Mouse (Mus musculus) cortical plate, adult 2 months (tissue): ENCODE results near the gene Fsd1. TPM values are rescaled to one million over a fixed set of nuclear protein-coding genes. Genes with fewer than 3 reads are reported as not detected.

Experiments
- H3K27ac ChIP-seq: fragments of 200-500 bp; 2 replicates; pipeline ENCODE4 v1.5.1; 2012; ENCODE audit warnings: low read length, control low read depth, inconsistent platforms; ENCODE audit not compliant: insufficient read depth
- H3K4me1 ChIP-seq: fragments of 200-500 bp; 2 replicates; pipeline ENCODE4 v1.6.1; 2011; ENCODE audit warnings: low read length; ENCODE audit not compliant: control insufficient read depth, insufficient read depth
- H3K4me3 ChIP-seq: fragments of 200-500 bp; 2 replicates; pipeline ENCODE4 v1.5.1; 2011; ENCODE audit warnings: mild to moderate bottlenecking, low read length, control low read depth; ENCODE audit not compliant: insufficient read depth
- CTCF ChIP-seq: fragments of 200-500 bp; IDR thresholded peaks from 2 replicates; pipeline ENCODE4 v1.5.1; 2011; ENCODE audit warnings: mild to moderate bottlenecking, control low read depth, low read length; ENCODE audit not compliant: insufficient read depth; ENCODE audit errors: extremely low read depth
- POLR2A ChIP-seq: fragments of 200-500 bp; IDR thresholded peaks from 2 replicates; pipeline ENCODE4 v1.6.1; 2011; ENCODE audit warnings: mild to moderate bottlenecking, low read length, control low read depth; ENCODE audit not compliant: insufficient read depth; ENCODE audit errors: extremely low read depth
- polyA plus RNA-seq: library from polyadenylated mRNA; depleted of rRNA; stranded (reverse); fragments of >200 nt; gene quantifications from 2 replicates; pipeline ENCODE4 v1.2.3, GENCODE M21; 2012

The Fsd1 gene
- polyA plus RNA-seq, 1 experiment: 76.7 TPM

DNA sequence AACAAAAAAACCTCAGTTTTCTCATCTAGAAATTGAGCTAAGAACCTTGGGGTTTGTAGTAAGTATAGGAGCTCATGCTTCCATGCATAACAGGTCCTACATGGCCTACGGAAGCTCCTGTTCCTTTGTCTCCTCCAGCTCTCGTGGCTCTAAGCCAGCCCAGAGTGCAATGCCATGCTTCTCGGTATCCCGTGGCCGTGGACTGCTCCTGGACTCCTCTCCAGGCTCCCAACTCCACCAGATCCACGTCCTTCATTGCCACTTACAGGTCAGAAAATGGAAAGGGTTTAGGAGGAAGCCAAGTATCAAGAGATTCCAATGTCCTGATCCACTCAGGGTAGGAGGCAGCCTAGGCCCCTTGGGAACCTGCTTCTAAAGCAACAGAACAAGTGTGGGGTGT, 32.6 kb upstream of the Fsd1 start:
- Histone ChIP-seq H3K4me1 (no peaks in the 10 kb centered on the region; the same call in 1 of the 2 replicates), H3K27ac (no peak overlapping the region), H3K4me3 (no peak overlapping the region)
- TF ChIP-seq CTCF: no peak
- no peak for TF ChIP-seq POLR2A

DNA sequence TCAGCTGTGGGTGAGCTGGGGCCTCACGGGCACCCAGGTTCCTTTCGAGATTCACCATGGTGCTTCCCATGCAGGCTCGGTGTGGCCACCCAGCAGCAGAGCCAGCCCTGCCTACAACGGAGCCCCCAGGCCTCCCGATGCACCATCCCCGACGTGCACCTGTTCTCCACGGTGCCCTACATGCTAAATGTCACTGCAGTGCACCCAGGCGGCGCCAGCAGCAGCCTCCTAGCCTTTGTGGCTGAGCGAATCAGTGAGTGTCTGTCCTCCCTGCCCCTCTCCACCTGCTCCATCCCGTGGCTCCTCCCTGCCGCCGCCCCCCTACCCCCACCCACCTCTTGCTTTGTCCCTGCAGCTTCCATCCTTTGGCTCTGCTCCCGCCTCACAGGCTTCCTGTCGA, 32.1 kb upstream of the Fsd1 start:
- TF ChIP-seq POLR2A: no peak
- TF ChIP-seq CTCF: no peak
- no peak overlapping the region for H3K27ac ChIP-seq
- H3K4me1 ChIP-seq: no peaks in the 10 kb centered on the region; the same call in 1 of the 2 replicates
- H3K4me3 ChIP-seq: no peak overlapping the region

DNA sequence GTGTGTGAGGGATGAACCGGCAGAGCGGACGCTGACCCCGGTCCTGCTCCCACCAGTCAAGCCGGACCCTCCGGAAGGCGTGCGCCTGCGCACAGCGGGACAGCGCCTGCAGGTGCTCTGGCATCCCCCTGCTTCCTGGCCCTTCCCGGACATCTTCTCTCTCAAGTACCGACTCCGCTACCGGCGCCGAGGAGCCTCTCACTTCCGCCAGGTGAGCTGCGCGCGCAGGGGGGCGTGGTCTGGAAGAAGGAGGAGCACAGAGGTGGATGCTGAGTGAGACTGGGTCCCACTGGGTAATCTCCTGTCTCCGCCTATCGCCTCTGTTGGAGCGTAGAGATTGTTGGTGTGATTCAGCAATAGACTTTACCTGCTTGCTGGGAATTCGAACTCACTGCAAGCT, 30.2 kb upstream of the Fsd1 start:
- Histone ChIP-seq H3K4me1 (peaks cover 2% of the 10 kb centered on the region), H3K27ac (no peak overlapping the region), H3K4me3 (peak overlapping the region; percentile 44)
- TF ChIP-seq CTCF (no peak), POLR2A (peak; percentile 61; the same call in 1 of the 2 replicates)

DNA sequence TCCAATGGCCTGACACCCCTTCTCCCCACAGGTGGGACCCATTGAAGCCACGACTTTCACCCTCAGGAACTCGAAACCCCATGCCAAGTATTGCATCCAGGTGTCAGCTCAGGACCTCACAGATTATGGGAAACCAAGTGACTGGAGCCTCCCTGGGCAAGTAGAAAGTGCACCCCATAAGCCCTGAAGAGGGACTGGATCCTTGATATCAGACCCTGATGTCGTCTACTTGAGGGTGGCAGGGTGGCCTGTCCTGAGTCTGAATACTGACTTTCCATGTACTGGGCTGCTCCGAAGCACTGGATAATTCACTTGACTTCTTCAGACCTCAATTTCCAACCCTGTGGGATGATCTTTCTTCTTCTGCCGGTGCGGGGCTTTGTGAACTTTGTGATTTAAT, 29.7 kb upstream of the Fsd1 start:
- peaks cover 2% of the 10 kb centered on the region for H3K4me1 ChIP-seq
- no peak overlapping the region for H3K27ac ChIP-seq
- no peak for TF ChIP-seq POLR2A
- no peak for TF ChIP-seq CTCF
- peak overlapping the region; percentile 44 for H3K4me3 ChIP-seq

DNA sequence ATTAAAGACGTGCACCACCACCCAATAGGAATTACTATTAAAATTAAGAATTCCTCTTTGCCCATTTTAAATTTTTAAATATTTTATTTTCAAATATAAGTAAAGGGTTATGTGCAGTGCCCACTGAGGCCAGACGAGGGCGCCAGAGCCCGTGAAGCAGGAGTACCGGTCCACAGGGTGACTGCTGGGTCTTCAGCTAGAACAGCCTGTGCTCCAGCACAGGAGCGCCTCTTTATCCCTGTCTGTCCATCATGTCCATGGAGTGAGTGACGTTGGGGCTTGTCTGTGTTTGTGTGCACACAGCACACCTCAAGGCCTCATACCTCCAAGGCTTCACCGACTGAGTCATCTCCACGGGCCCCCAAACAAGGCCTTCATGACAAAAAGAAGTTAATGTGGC, 29.1 kb upstream of the Fsd1 start:
- Histone ChIP-seq H3K27ac (0 out of 2 replicates have a peak overlapping the region, but pooled peaks have one; percentile 14), H3K4me3 (no peak overlapping the region)
- TF ChIP-seq CTCF (peak; percentile 72), POLR2A (no peak)

DNA sequence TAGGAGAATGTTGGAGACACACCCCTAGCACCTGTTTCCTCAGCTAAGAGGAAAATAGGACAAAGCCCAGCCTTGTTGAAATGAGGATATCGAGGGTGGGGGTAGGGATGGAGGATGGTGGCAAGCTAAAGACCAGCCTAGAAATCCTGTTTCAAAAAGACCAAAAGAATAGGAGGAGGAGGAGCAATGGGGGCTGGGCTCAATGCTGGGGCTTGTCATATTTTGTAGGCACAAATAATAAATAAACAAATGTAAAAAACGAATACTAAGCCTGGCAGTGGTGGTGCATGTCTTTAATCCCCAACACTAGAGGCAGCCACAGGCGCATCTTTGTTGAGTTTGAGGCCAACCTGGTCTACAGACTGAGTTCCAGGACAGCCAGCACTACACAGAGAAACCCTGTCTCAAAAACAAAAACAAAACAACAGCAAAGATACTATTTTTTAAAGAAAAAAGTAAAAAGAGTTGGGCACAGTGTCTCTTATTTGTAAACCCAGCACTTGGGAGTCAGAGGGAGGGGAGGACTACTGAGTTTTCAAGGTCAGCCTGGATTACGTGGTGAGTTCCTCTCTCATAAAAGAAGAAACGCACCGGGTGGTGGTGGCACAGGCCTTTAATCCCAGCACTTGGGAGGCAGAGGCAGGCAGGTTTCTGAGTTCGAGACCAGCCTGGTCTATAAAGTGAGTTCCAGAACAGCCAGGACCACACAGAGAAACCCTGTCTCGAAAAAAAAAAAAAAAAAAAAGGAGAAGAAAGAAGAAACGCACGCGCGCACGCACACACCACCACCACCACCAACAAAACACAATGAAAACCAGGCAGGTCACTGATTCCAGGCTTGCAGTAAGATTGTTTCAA, 28.4 kb upstream of the Fsd1 start:
- H3K4me3 ChIP-seq: 0 out of 2 replicates have a peak overlapping the region, but pooled peaks have one; percentile 37
- TF ChIP-seq POLR2A (no peak), CTCF (no peak)
- H3K4me1 ChIP-seq: peaks cover 2% of the 10 kb centered on the region
- H3K27ac ChIP-seq: no peak overlapping the region

More for the DNA sequence above, 29.1 kb upstream of the Fsd1 start:
- H3K4me1 ChIP-seq: peaks cover 2% of the 10 kb centered on the region

DNA sequence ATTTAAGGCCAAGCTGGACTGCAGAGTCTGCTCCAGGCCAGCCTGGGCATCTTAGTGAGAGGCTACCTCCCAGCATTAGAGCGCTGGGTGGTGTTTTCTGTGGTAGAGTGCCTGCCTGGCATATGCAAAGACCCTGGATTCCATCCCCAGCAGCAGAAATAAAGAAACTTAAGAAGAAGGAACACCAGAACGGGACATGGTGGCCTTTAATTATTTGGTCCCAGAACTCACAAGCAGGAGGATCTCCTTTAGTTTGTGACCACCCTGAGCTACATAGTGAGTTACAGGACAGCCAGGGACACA, 27.8 kb upstream of the Fsd1 start:
- peaks cover 2% of the 10 kb centered on the region for H3K4me1 ChIP-seq

DNA sequence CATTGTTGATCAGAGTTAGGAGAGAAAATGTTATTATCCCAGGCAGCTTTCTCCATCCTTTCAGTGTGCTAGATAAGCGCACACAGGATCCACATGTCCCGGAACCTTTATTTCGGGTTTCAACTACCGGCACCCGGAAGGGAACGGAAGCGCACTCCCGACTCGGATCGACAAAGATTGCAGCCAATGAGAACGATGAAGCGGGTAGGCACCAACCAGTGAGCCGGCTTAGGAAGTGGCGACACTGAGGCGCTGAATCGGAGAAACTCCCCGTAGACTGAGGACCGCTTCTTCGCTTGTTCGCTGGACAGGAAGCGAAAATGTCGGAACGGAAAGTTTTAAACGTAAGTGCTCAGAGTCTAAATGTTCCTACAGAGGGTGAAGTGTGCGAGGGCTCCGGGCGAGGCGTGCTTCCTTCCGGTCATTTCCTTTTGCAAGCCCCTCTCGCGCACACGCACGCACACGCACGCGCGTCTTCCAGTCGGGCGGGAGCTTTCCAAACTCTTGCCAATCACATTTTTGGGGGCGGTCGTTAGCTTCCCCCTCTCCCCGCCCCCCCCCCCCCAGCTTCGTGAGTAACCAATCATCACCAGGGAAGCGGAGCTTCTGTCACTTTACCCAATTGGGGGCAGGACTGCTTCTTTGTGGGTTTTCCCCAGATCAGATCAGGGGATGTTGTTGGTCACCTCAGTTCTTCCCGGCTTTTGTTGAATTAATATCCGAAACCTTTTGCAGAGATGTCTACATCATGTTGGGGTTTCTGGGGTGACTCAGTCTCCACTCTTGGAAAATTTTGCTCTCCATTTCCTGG, 27.2 kb upstream of the Fsd1 start, which contains the start of gene Yju2:
TSS of gene Yju2 (plus strand) at position 182 of the 811 bp plus-strand sequence.
- Histone ChIP-seq H3K4me1 (peaks cover 2% of the 10 kb centered on the region), H3K4me3 (peak within 1 kb of the TSS; percentile 37), H3K27ac (peak within 1 kb of the TSS; percentile 40)
- peak; percentile 69; the same call in 1 of the 2 replicates for TF ChIP-seq POLR2A
- TF ChIP-seq CTCF: no peak

More for the DNA sequence above, 27.8 kb upstream of the Fsd1 start:
- peak overlapping the region; percentile 37 for H3K4me3 ChIP-seq
- no peak for TF ChIP-seq POLR2A
- TF ChIP-seq CTCF: no peak
- H3K27ac ChIP-seq: no peak overlapping the region

DNA sequence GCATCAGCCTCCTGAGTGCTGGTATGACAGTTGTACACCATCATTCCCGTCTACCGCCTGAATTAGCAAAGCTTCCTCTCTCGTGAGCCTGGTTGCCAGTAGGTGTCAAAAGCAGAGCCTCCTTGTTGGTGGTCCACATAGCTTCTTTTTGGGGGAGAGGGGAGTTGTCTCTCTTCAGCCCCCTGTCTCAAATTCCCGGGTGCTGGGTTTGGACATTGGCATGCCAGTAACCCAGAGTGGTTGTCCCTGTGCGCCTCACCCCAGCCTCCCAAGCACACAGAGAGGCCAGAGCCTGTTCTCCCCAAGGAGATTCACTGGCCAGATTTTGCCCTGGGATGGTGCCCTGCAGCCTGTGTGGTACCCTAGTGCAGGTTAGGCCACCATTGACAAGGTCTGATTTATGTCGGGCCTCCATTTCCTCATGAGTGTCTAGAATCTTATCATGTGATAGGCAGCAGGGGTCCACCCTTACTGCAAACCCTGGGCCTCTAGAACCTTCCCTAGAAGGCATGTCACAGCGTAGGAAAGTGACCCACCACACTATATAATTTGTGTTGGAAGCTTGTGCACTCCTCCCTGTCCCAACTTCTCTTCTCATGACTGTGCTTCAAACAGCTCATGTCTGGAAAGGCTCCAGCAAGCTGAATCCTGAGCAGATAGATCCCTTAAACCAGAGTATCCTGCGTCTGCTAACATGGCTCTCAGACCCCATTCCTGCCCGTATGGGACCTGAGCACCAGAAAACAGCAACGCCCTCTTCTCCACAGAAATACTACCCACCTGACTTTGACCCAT, 26.2 kb upstream of the Fsd1 start:
- no peak overlapping the region for H3K27ac ChIP-seq
- peak overlapping the region; percentile 37; the same call in 1 of the 2 replicates for H3K4me3 ChIP-seq
- TF ChIP-seq CTCF (no peak), POLR2A (no peak)

More for the DNA sequence above, 26.2 kb upstream of the Fsd1 start:
- peaks cover 2% of the 10 kb centered on the region for H3K4me1 ChIP-seq
